ENCODE assay signal across 7 mouse cellular contexts in genomic region chr11:109859939-109860469, GRCm38 (mm10). TPM values are rescaled to one million over a fixed set of nuclear protein-coding genes. Genes with fewer than 3 reads are reported as not detected.
A peak's percentile ranks its signal among the peaks of the same experiment; 100 is the strongest.
DNase-seq lines count a peak whose midpoint lies in the region; ATAC-seq and TF ChIP-seq lines count a peak whose summit lies in the region.

No protein-coding gene starts in this region.

- no peak overlapping the region; the same call in 1 of the 2 replicates for H3K4me2 ChIP-seq in forebrain, embryonic 11.5 days (ENCODE audit: low read depth, low read length, severe bottlenecking)
- peak overlapping the region; percentile 43 for H3K4me2 ChIP-seq in lung, embryonic 14.5 days

- no peak overlapping the region for H3K9ac ChIP-seq in forebrain, embryonic 11.5 days (ENCODE audit: low read length)
- H3K9ac ChIP-seq in lung, embryonic 14.5 days: no peak overlapping the region

- H3K9me3 ChIP-seq in E14TG2a.4 (ENCODE audit: low read length): 0 out of 2 replicates have a peak, but pooled peaks cover 3% of the 10 kb centered on the region
- no peaks in the 10 kb centered on the region for H3K9me3 ChIP-seq in forebrain, embryonic 11.5 days (ENCODE audit: control insufficient read depth, low read length)
- H3K9me3 ChIP-seq in lung, embryonic 14.5 days (ENCODE audit: low read depth, low read length): no peaks in the 10 kb centered on the region

- H3K36me3 ChIP-seq in E14TG2a.4 (ENCODE audit: insufficient read depth, low read length): no peaks in the 10 kb centered on the region
- H3K36me3 ChIP-seq in forebrain, embryonic 11.5 days (ENCODE audit: control insufficient read depth, insufficient read depth, low read length): no peaks in the 10 kb centered on the region
- H3K36me3 ChIP-seq in lung, embryonic 14.5 days (ENCODE audit: insufficient read depth): no peaks in the 10 kb centered on the region

- TF ChIP-seq CTCF in E14TG2a.4 (conservative IDR thresholded peaks at IDR 0.05; ENCODE audit: low read length): no peak
- TF ChIP-seq CTCF in lung, embryonic 14.5 days (IDR thresholded peaks at IDR 0.05; ENCODE audit: low read depth): no peak

- ATAC-seq in forebrain, embryonic 11.5 days (replicated peaks; ENCODE audit: low FRiP score): no peak
- peak; percentile 50 for ATAC-seq in lung, embryonic 14.5 days (ENCODE audit: insufficient read depth)
- ATAC-seq in erythroid progenitor cell, adult 5-6 weeks (replicated peaks; ENCODE audit: low FRiP score, poor library complexity, severe bottlenecking): no peak

- 70% methylated on average over 14 of the region's 14 CpGs for WGBS in forebrain, embryonic 11.5 days
- 54% methylated on average over 14 of the region's 14 CpGs for WGBS in lung, embryonic 14.5 days

- peak overlapping the region; percentile 32 for H3K4me3 ChIP-seq in E14TG2a.4 (replicated peaks; ENCODE audit: low read length)
- H3K4me3 ChIP-seq in forebrain, embryonic 11.5 days (ENCODE audit: low read depth, low read length): no peak overlapping the region
- no peak overlapping the region for H3K4me3 ChIP-seq in lung, embryonic 14.5 days (ENCODE audit: low read depth, low read length)

- H3K4me1 ChIP-seq in E14TG2a.4 (replicated peaks; ENCODE audit: low read depth, low read length): peaks cover 8% of the 10 kb centered on the region
- 0 out of 2 replicates have a peak, but pooled peaks cover 1% of the 10 kb centered on the region for H3K4me1 ChIP-seq in forebrain, embryonic 11.5 days (replicated peaks; ENCODE audit: control insufficient read depth, insufficient read depth, low read length)
- H3K4me1 ChIP-seq in lung, embryonic 14.5 days (ENCODE audit: insufficient read depth): no peaks in the 10 kb centered on the region

- H3K27me3 ChIP-seq in E14TG2a.4 (ENCODE audit: insufficient read depth, low read length): no peaks in the 10 kb centered on the region
- H3K27me3 ChIP-seq in forebrain, embryonic 11.5 days (ENCODE audit: control insufficient read depth, insufficient read depth, low read length): no peaks in the 10 kb centered on the region
- no peaks in the 10 kb centered on the region for H3K27me3 ChIP-seq in lung, embryonic 14.5 days (ENCODE audit: insufficient read depth, low read length)

- peak; percentile 58 to 66 for DNase-seq in B cell, adult 2 months
- DNase-seq in forebrain, embryonic 11.5 days (ENCODE audit: low spot score): peak; percentile 37
- peak; percentile 95 for DNase-seq in induced T-regulatory cell, adult 2 months (ENCODE audit: low read depth)
- DNase-seq in lung, embryonic 14.5 days: peak; percentile 56
- peak; percentile 47 for DNase-seq in spleen, adult 12 weeks (ENCODE audit: low spot score)

- H3K27ac ChIP-seq in forebrain, embryonic 11.5 days (ENCODE audit: low read depth, low read length): no peak overlapping the region
- peak overlapping the region; percentile 43; the same call in 1 of the 2 replicates for H3K27ac ChIP-seq in lung, embryonic 14.5 days (ENCODE audit: low read depth)

RNA-seq across cellular contexts. Expression of gene 1700012B07Rik, which starts 32.2 kb away (rescaled TPM):
- not detected in 2 replicates for polyA plus RNA-seq in forebrain, embryonic 11.5 days (2014; fragmentation: Nextera tagmentation; extraction: Ambion mirVana)
- not detected in 2 replicates for polyA plus RNA-seq in lung, embryonic 14.5 days (2014; fragmentation: Nextera tagmentation; extraction: Ambion mirVana)
- not detected in 2 replicates for total RNA-seq in erythroid progenitor cell, adult 5-6 weeks (2015; ENCODE audit: low replicate concordance)
- total RNA-seq in erythroid progenitor cell, adult 5-6 weeks (2017; ENCODE audit: low replicate concordance): not detected in 2 replicates

Comparison
In these comparisons a context has a peak if more than half of its experiments do, and no peak if none do; other contexts are left out.
1. DNase-seq: peak in every context shown above with its lines; median percentile 95 in induced T-regulatory cell, adult 2 months; 62 in B cell, adult 2 months; 56 in lung, embryonic 14.5 days; 47 in spleen, adult 12 weeks; 37 in forebrain, embryonic 11.5 days.